Mouse (Mus musculus) NIH3T3 (cell line): ENCODE data around the gene Ndufs2.
A peak's percentile ranks its signal among the peaks of the same experiment; 100 is the strongest.

Source experiments
- DNase-seq: peaks from one replicate; pipeline ENCODE4 v3.0.0-alpha.2; 2012; ENCODE audit warnings: low read depth

Gene Ndufs2

DNA sequence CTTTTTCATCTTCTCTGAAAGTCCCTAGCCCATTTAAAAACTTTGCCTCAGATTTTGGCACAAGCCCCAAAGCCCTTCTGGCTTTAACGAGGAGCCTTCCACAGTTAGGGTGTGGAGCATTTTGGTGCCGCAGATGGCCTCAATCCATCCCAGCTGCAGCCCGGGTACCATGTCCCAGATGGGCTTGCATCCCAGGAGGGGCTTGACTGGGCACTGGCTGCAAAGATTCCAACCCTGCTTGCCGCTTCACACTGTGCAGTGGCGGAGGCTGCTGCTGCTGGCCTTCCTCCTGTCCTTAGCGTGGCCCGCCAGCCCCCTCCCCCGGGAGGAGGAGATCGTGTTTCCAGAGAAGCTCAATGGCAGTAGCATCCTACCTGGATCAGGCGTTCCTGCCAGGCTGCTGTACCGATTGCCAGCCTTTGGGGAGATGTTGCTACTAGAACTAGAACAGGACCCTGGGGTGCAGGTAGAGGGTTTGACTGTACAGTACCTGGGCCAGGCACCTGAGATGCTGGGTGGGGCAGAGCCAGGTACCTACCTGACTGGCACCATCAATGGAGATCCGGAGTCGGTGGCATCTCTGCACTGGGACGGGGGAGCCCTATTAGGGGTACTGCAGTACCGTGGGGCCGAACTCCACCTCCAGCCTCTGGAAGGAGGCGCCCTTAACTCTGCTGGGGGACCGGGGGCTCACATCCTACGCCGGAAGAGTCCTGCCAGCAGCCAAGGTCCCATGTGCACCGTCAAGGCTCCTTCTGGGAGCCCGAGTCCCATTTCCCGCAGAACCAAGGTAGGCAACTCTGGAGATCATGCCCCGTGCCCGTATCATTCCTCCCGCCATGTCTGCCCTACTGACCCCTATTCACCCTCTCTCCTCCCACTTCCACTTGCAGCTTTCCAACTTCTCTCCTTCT, at the start of gene Ndufs2:
Gene Ndufs2 (minus strand): TSS at position 709 of the 914 bp plus-strand sequence.
- peak; percentile 70 for DNase-seq

DNA sequence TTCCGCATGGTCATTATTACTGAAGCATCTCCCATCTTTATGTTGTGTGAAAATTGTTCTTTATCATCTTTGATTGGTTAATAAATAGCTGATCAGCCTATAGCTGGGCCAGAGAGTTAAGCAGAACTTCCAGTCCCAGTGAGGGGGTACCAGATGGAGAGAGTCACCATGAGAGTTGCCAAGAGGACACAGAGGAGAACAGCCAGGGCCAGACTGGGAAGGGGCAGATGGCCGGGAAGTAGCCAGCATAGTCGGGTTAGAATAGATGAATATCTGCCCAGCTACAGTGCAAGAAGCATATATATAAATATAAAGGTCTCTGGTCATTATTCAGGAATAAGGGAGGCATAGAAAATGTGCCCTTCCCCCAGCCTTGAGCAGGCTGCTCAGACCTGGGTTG, 47.0 kb upstream of the Ndufs2 start:
- no peak for DNase-seq

DNA sequence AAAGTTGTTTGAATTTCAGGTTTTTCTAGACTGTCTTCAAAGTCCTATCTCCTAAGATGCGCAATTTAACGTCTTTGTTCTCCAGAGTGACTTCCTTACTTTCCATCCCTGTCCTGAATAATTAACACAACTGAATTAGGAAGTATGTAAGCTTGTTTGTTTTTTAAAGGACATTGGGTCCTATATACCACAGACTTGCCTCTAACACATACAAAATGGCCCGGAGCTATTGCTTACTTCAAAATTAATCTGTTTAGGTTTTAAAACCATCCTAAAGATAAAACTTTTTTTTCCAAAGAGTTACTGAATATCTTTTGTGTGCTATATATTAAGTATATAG, 43.8 kb upstream of the Ndufs2 start:
- no peak for DNase-seq

DNA sequence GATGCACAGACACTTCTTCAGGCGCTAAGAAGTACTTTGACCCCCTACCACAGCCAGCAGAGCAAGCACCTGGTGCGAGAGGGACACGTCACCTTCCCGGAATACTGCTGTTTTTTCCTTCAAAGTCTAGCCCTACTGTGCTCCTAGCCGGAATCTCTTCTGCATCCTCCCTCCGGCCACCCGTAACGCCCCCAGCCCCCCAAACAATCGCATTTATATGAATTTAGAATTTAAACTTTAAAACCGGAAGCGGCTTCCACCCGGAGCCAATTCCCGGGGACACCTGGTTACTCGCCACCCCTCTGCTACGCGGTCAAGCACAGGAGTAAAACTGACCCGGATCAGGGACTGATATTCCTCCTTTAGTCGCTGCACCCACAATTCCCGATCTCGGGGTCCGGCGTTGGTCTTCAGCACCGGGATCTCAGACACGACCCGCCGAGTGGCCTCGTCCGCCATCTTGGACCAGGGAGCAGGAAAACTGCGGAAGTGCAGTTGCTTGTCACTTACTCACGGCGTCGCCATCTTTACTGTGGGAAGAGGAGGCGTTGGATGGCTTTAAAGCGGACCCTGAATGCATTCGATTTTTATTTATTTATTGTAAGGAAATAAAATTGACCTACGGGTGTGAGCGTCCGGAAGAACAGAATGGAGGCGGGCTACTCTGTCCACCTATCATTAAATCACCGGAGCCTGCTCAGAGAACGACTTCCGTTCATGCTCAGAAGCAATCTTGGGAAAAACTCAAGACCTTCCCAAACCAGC, 43.3 kb upstream of the Ndufs2 start, which contains the start of gene Ufc1:
Gene Ufc1 (minus strand): TSS at position 727 of the 765 bp plus-strand sequence.
- DNase-seq, result peak; percentile 94

DNA sequence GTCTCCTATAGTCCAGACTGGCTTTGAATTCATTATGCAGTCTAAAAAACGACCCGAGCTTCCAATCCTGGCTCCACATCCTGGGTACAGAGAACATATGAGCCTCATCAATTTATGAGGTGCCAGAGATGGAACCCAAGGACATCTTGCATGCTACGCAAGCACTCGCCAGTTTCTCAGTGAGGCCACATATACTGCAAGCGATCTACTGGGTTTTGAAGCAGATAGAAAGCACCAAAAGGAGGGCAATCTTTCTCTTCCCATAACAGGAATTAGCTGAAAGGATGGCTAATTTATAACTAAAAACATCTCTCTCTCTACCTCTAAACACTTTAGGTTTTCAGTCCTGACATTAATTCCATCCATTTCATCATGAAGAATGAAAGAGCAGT, 42.7 kb upstream of the Ndufs2 start:
- DNase-seq, result peak; percentile 55

DNA sequence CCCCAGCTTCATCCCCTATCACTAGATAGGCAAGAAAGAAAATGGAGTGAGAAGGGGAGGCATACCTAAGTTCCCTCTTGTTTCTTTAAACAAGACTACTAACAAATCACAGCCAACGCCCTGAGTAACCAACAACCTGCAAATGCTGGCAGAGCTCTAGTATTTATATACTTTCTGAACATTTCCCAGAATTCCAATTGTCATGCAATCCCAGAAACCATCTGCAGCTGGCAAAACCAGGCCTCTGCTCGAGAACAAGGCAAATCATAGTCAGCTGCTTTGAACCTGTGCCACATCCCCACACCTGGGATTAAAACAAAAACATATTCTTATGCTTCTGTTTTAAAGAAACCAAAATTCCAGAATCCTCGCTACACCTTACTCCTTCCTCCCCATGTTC, 42.2 kb upstream of the Ndufs2 start:
- peak; percentile 78 for DNase-seq

DNA sequence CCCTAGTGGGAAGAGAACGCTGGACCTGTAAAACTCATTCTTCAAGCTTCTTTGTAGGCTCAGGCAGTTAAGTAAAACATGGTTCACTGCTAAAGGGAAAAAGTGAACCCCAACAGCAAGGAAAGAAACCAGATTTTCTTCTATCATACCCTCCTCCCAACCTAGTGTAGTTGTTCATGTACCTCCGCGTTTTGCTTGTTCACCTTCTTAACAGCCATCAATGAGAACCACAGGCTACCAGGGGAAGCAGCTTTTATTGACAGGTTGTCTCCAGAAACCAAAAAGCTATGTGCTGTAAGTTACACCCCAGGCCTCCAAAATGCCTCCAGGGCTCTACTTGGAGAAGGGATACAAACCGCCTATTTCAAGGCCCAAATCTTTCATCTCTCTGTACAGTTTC, 37.1 kb upstream of the Ndufs2 start:
- no peak for DNase-seq

DNA sequence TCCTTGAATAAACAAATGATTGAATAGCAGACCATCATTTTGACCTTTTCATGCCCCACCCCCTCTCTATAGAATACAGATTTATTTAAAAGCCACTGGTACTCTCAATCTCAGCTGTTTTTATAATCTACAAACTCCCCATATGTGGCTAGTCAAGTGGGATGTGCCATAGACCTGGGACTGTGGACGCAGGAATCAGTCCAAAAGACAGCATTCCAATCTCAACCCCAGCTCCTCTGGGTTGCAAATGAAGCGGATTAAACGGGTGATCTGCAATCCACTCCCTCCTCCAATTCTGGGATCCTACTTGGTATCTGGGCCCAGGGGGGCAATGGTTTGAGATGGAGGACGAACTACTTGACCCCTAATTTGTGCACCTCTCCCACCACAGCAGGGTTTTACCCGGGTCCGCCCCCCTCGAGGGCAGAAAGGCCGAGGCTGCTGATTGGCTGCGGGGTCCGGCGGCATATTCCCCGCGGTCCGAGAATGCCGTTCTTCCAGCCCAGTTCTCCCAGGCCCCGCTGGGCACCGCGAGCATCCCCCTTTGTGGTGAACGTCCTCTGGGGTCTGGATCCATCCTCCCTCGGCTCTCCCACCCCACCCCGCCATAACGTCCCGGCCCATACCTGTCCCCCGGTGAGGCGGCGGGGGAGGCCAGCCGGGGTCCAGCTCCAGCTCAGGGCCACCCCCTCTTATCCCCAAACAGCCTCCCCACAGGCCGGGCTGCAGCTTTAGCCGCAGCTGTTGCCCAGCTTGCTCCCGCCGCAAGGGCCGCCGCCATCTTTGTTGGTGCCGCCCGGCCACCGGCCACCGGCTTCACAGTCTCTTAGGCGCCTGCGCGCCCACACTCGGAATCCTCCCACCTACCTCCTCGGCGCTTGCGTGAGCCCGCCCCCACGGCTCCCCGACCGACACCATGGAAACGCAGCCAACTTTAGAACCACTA, 36.2 kb upstream of the Ndufs2 start, which contains the start of gene Usp21:
Gene Usp21 (minus strand): TSS at position 856 of the 946 bp plus-strand sequence.
- peak; percentile 97 for DNase-seq

DNA sequence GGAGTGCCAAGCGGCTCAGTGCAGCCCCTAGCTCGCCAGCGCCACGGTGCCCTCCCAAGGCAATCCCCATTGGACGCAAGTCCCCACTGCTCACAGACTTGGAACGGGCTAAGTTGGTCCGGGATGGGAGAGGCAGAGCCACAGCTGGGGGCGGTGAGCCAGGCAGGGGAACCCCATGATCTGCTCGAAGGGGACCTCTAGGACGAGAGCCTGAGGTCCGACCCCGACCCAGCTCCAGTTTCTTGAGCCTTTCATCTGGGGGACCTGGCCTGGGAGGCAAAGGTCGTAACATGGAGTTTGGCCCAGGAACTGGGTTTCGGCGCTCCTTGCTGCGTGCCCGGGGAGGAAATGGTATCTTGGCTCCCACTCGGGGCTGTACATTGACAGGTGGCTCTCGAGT, 35.3 kb upstream of the Ndufs2 start:
- DNase-seq, result no peak

DNA sequence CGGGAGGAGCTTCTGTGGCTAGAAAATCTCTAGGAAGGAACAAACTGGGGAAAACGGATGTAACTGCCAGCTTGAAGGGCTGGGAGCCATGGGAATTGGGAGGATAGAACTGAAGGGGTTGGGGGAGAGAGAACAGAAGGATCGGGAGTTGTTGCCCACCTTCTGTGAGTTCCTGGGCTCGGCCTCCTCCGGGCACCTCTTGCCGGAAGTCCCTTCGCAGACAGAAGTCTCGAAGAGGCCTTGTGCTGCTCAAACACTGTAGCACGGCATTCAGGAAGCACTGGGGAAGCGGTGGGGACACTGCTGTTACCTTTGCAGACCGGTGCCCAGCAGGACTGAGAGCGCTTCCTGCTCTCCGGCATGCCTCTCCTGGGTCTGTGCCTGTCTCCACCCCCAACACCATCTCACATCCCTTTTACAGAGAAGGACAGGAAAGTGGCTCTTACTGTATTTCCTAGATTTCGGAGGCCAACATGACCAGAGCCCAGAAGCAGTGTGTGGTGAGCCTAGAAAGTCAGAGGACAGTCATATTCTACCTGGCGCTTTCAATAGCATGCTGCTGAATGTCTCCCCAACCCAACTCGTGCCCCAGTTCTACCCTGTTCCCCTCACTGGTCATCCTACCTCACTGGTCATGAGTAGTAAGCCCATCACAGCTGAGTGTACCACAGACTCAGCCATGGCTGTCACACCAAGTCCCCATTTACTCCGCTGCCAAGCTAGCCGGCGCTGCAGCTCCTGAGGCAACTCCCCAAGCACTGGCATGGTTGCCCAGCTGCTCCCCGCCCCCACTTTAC, 34.1 kb upstream of the Ndufs2 start:
- no peak for DNase-seq

DNA sequence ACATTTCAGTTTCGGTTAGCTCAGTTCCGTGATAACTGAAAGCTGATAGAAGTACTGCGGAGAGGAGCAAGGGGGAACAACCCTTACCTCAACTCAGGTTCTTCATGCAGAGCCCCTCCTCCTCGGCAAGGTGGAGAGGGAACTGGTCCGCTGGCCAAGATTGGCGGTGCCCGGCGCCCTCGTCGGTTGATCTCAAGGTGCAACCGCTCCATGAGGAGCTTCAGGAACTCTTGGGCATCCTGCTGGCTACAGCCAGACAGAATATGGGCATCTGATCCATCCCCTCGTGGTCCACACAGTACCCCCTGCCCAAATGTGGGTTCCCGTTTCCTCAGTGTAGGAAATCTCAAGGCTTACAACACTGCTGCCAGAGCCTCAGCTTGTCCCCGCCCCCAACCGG, 33.3 kb upstream of the Ndufs2 start:
- no peak for DNase-seq

DNA sequence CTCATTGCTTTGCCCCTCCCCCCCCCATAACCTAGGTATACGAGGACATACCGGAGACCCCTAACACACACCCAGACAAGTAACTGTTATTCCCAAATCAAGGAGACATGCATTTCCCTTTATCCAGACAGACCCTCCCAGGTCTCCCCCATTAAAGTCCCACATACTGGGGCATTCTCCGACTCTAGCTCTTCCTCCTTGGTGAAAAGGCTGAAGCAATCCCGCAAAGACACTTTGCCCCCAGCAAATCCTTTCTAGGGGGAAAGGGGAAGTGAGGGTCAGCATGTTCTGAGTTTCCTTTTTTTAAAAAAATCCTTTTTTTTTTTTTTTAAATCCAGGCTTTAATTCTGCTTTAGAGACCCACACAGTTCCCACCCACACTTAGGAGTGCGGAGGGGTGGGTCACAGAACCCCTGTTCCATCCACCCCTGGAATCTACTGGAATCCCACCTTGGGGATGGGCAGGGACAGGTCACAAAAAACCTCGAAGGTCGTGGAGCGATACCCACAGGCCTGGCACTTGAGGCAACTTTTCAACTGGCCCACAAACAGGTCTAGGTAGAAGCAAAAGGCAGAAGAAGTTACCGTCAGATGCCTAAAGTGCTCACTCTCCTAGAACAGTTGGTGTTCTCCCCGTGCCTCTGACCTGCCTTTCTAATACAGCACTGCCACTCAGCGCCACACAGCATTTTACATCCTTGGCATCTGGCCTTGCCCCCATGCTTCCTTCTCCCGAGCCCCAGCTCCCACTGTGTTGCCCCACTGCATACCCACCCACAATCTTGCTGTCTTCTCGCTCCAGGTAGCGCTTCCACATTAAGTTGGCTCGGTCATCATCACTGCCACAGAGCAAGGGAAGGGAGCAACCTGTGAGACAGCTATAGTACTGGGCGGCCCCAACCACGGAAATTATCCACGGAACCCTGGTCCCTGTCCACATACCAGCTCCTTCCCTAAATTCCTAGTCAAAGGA, 32.3 kb upstream of the Ndufs2 start:
- DNase-seq, result no peak

DNA sequence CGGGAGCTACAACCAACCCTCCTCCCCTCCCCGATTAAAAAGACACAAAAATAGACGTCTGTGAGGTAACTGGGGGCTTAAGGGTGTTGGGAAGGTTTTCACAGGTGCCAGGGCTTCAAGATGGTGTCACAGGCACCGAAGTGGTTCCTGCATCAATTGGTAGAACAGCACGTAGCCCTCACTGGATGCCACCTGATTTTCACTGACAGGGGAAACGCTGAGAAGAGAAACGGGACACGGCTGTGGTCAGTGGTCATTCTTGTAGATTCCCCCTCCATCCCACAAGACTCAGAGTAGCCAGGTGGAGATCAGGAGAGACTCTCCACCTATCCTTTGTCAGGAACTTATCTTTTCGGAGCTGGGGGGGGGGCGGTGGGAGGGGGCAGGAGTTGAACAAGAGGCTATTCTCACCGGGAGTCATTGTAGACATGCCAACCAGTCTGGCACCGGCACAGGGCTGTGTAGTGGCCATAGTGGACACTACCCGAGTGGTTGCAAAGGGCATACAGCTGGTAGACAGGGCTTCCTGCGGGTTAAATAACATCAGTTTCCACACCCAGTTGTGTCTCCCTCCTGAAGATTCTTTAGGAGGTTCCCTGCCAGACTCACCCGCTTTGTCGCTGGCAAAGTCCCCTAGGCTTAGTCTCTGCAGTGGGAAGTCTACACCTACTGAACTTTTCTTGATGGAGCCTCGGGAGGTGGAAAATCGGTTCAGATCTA, 31.1 kb upstream of the Ndufs2 start:
- DNase-seq, result no peak

DNA sequence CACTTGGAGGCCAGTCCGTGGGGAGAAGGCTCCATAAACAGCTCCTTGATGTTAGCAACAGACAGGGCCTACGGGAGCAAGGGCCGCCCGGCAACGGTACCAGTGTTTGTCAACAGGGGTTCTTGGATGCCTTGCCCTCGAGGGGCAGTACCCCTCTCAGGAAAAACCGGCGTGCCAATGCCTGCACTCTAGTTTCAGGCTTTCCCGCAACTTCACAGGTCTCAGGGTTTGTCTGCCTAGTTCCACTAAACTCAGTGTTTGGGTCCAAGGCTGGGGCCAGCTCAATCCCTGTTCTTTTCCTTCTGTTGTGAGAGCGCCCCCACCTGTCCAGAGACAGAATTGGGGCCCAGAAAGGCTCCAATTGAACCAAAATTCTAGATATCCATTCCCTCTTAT, 30.3 kb upstream of the Ndufs2 start:
- DNase-seq, result peak; percentile 93

DNA sequence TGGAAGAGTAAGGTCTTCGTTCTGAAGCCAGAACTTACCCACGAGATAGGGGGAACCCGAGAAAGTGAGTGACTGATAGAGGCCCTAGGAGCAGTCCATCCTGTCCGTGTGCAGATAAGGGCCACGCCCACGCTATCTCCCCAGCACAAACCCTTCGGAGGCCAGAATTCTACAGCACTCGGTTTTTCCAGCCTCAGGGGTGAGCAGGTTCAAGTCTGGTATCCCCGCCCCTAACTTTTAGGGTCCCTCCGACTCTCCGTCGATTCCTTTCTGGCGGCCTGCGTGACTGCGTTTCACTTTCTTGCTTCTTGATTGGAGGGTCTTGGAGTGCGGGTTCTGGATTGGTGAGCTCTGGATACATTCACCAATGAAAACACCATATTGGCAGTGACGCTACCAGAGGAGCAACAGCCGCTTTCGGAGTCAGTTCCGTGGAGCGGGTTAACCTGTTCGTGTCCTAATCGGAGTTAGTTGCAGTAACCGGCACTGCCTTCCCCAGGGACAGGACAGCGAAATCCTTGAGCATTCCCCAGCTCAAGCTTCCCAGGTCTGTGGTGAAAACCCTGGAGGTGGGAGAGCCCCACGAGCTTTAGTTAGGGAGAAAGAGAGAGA, 29.8 kb upstream of the Ndufs2 start, which contains the start of gene Ppox:
Gene Ppox (minus strand): TSS at position 271 of the 612 bp plus-strand sequence.
- DNase-seq, result peak; percentile 97

DNA sequence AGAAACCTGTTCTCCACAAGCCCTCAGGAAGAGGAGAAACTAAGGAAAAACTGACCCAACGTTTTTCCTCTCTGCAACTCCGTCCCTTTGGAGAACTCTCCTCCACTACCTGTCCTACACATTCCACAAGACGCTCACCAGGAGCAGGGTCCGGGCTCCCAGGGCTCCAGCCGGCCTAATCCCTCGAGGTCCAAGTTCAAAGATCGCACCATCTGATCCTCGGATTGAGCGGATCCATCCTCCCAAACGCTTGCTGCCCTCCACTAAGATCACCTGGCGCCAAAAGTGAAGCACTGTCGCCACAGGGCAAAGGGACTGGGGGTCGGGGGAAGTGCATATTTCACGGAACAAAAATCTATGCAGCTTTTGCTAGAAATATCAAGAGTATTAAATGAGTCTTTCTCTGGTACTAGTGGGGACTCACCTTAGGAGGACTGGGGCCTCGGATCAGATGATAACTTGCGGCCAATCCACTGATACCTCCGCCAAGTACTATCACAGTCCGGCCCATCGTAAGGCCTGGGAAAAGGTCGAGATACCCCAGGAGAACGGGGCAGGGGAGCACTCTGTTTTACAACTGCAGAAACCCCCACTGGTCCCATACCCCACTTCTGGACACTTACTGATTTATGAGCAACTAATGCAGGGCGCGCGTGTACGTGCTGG, 29.2 kb upstream of the Ndufs2 start:
- no peak for DNase-seq

DNA sequence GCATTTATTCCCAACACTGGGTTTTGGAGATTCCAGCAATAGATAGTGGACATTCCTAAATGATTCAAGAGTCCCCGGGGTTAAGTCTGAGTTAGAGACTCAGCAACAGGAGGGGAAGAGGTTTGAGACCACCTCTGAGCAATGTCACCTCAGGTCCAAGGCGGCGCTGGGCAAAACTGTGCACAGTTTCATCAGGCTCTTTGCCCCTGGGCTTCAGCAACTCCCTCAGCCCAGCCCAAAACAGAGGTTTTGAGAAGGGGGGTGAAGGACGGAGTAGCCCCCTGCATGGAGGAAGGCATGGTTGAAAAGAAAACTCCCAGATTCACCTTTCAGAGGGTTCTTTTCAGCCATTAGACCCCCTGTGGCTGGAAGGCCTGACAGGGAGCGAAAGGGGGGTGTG, 28.5 kb upstream of the Ndufs2 start:
- DNase-seq, result no peak

DNA sequence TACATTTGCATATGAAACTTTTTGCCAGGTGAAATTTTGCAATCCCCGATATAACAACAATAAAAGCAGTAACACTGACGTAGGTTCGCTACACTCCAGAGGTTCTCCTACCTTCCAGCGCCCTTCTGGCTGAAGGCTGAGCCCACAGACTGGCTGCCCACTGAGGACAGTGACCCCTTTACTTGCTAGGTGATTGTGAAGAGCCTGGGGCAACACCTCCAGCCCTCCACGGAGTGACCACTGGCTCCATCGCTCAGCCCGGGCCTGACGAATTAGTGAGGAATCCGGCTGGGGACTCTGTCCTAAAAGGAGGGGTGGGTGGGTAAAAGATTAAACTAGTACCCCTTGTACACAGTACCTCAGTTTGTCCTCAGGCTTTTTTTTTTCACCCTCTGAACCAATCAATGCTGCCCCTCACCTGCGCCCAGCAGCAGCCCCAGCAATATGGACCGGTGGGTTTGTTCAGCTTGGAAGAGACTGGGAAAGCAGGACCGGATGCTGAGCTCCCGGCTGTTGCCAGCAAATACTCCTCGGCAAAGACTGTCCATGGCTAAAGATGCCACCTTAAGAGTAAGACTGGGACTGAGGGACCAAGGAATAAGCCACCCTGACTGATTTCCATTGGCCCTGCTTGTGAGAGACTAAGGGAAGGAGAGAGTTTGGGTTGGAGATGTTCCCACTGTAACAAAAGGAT, 28.0 kb upstream of the Ndufs2 start:
- DNase-seq, result no peak
